Mouse (Mus musculus): Measurements from ENCODE around the gene Slc17a8.
A peak's percentile ranks its signal among the peaks of the same experiment; 100 is the strongest.
"Not testable (repeated sequence)": the region's sequence is repeated elsewhere in the genome, so short reads cannot be mapped to it uniquely, and the experiment has no call there.

Slc17a8 gene

GRCm38 (mm10) chr10:89588708-89589107 is 32.3 kb downstream of the Slc17a8 start:
- no peak for DNase-seq

GRCm38 (mm10) chr10:89584709-89585108 is 36.3 kb downstream of the Slc17a8 start:
- DNase-seq = no peak

GRCm38 (mm10) chr10:89578801-89579200 is 42.3 kb downstream of the Slc17a8 start:
- DNase-seq = no peak

GRCm38 (mm10) chr10:89577666-89578065 is 43.4 kb downstream of the Slc17a8 start:
- DNase-seq = no peak

GRCm38 (mm10) chr10:89573421-89573820 is 47.6 kb downstream of the Slc17a8 start:
- no peak for DNase-seq

GRCm38 (mm10) chr10:89572946-89573345 is 48.1 kb downstream of the Slc17a8 start:
- DNase-seq = no peak

- DNase-seq = no peak
These were observed 53.7 kb downstream of the Slc17a8 start for GRCm38 (mm10) chr10:89567391-89567790.

GRCm38 (mm10) chr10:89565301-89566022 is 55.6 kb downstream of the Slc17a8 start:
- DNase-seq = no peak

- no peak for DNase-seq
These were observed 58.9 kb downstream of the Slc17a8 start for GRCm38 (mm10) chr10:89562113-89562512.

GRCm38 (mm10) chr10:89559351-89559750 is 61.7 kb downstream of the Slc17a8 start:
- DNase-seq = peak; percentile 6

GRCm38 (mm10) chr10:89554885-89555284 is 66.2 kb downstream of the Slc17a8 start:
- not testable (repeated sequence) for DNase-seq

- not testable (repeated sequence) for DNase-seq
These were observed 67.2 kb downstream of the Slc17a8 start for GRCm38 (mm10) chr10:89553855-89554254.

GRCm38 (mm10) chr10:89553015-89553414 is 68.0 kb downstream of the Slc17a8 start:
- no peak for DNase-seq

GRCm38 (mm10) chr10:89551657-89552056 is 69.4 kb downstream of the Slc17a8 start:
- DNase-seq = no peak

- no peak for DNase-seq
These were observed 73.0 kb downstream of the Slc17a8 start for GRCm38 (mm10) chr10:89548028-89548427.

- DNase-seq = no peak
These were observed 74.1 kb downstream of the Slc17a8 start for GRCm38 (mm10) chr10:89546989-89547388.

- DNase-seq = no peak
These were observed 77.2 kb downstream of the Slc17a8 start for GRCm38 (mm10) chr10:89543867-89544266.

GRCm38 (mm10) chr10:89542321-89542720 is 78.7 kb downstream of the Slc17a8 start:
- DNase-seq = no peak

GRCm38 (mm10) chr10:89532929-89533727 is 87.9 kb downstream of the Slc17a8 start, which contains the start of gene Nr1h4:
Gene Nr1h4 (minus strand): TSS chr10:89533585.
- DNase-seq = peak; percentile 55

- DNase-seq = no peak
These were observed 88.6 kb downstream of the Slc17a8 start for GRCm38 (mm10) chr10:89532451-89532850.

GRCm38 (mm10) chr10:89531976-89532375 is 89.1 kb downstream of the Slc17a8 start:
- DNase-seq = no peak

- DNase-seq = peak; percentile 58
These were observed 89.8 kb downstream of the Slc17a8 start for GRCm38 (mm10) chr10:89531194-89531634.

- no peak for DNase-seq
These were observed 94.0 kb downstream of the Slc17a8 start for GRCm38 (mm10) chr10:89527054-89527453.

GRCm38 (mm10) chr10:89525823-89526222 is 95.2 kb downstream of the Slc17a8 start:
- DNase-seq = no peak
